Mouse (Mus musculus): ENCODE data around the gene Efcab1. TPM values are rescaled to one million over a fixed set of nuclear protein-coding genes. Genes with fewer than 3 reads are reported as not detected.

Gene Efcab1
- total RNA-seq (2023) = not detected

DNA sequence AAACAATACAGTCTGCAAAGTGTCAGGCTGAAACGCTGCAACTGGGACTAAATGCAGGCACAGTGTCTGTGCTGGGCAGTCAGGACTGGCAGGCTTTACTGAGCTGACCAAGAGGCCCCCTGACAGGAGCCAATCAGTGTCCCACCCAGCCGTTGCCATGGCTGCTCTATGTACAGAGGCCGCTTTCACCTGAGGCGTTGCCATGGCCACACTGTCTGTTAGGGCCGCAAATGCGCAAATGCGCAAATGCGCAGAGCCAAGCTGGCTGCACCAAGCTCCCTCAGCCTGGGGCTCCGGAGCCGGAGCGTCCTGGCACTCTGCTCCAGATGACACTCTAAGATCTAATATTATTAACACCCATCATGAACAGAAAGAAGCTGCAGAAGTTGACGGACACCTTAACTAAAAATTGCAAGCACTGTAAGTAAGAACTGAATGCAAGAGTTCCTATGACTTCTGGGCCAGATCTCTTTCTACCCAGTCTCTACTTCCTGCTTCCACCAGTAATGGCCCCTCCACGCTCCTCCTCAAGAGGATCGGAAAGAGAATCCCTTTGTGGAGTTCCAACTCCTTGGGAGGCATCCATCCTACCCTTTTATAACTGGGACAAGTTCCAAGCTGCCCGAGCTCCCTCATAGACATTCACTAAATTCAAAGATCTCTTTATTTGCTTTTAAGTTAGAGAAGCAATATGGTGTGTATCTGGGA, at the start of gene Efcab1:
Gene Efcab1, plus strand, starts transcription at position 214 of the 708 bp plus-strand sequence.

Data from neutrophil, adult 59 days (primary cell).